Mouse (Mus musculus): ENCODE data around the gene Olfr1112.
A peak's percentile ranks its signal among the peaks of the same experiment; 100 is the strongest.

Olfr1112 gene

DNA sequence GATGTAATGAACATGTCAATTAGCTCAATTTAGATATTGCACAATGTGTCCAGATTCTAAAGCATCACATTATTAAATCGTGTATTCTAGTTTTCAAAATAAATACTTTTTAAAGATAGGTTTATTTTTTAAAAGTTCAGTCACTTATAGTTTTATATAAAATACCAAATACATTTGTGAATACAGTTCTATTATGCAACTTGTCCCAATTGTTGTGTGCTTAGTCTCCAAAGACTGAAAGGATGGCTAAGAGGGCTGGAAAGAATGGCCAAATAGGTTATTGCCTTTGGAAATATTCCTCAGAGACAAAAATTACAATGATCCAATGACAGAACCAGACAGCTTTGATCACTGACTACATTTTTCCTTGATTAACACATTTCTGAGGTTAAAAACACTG, at the start of gene Olfr1112:
TSS of gene Olfr1112 (plus strand) at position 301 of the 400 bp plus-strand sequence.
- no peak for DNase-seq (ENCODE audit: low read depth, low spot score)

DNA sequence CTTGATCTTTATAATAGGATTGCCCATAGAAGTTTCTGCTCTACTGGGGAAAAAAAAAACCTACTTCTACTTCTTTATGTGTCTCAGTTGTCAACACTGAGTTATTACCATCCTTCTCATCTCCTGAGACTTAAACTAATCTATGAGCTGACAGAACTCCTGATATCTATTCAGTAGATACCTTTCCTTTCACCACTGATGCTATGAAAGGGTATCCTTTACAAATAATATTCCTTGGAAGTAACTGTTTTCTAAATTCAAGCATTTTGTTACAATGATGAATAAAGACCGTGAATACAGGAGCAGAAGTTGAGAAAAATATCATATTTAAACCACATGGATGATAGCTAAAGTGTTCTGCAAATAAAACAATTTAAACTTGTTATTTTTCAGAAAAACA, 47.4 kb upstream of the Olfr1112 start, which contains the start of gene Olfr1110:
TSS of gene Olfr1110 (minus strand) at position 101 of the 400 bp plus-strand sequence.
- DNase-seq (ENCODE audit: low read depth, low spot score), result no peak

DNA sequence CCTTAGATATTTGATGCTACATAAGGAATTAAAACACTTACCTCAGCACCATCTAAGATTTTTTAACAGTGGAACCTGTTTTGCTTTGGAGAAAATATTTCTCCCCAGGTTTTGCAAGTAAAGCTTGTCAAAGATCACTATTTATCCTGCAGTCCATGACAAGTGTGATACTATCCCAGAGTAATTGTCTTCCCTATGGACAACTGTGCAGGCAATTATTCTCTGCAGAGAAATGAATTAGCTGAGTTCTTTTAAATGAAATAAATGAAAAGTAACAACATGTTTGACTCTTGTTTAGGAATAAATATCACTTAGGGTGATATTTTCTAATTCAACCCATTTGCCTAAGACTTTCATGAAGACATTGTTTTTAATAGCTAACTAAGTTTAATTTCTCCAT, 35.1 kb upstream of the Olfr1112 start, which contains the start of gene Olfr1111:
TSS of gene Olfr1111 (minus strand) at position 101 of the 400 bp plus-strand sequence.
- DNase-seq (ENCODE audit: low read depth, low spot score), result no peak

DNA sequence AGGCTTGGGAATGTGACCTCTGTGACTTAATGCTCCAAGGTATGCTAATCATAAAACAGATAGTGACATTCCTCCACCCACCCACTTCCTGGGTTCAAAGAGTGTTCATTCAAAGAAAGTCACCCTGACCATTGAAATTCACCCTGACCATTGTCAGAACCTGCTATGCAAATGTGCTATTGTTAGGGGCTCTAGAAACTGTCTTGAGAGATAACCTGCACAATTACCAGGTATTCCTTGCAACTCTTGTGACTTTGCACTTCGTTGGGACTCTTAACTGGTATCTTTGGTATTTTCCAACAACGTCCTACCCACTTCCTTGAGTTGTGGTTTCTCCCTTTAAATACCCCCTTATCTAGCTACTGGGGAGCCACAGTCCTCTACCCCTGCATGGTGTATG, 19.9 kb upstream of the Olfr1112 start:
- peak; percentile 51 for DNase-seq (ENCODE audit: low read depth, low spot score)

DNA sequence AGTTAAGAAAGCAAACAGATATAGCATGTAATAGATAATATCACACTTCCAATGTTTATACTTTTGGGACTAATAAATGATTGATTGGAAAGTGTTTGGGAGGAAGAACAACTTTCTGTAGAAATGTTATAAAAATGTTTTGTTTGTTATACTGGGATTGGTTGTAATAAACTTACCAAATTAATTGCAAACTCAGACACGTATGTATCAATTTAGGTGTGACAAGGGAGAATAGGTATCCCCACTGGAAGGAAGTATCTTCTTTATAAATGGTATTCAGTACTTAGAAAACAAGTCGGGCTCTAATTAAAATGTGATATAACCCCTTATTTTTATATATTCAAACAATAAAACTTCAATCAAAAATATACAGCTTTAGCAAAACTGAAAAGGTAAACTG, 21.1 kb downstream of the Olfr1112 start, which contains the start of gene Olfr1113:
TSS of gene Olfr1113 (plus strand) at position 301 of the 400 bp plus-strand sequence.
- no peak for DNase-seq (ENCODE audit: low read depth, low spot score)

Data from ZHBTc4 (cell line).